16 mouse cellular contexts compared by ENCODE assay signal in genomic region chr19:28662474-28662873, GRCm38 (mm10).
"Had no signal": no experiment of that assay in that cellular context is flagged by ENCODE, and none has a peak within 500 bp of the region (broad histone marks: within the 10 kb centered on the region; RNA-seq: fewer than 3 reads in every experiment).

No protein-coding gene starts in this region.

- H3K4me1 ChIP-seq: liver, embryonic 15.5 days; megakaryocyte, embryonic 14.5 days had no signal

- H3K27me3 ChIP-seq: liver, embryonic 15.5 days; megakaryocyte, embryonic 14.5 days; midbrain, embryonic 15.5 days had no signal

- DNase-seq: lung, adult 2 months; lung, postnatal 10 days; retina, postnatal 1 day; right cerebral cortex, postnatal 4 days; spleen, adult 18-20 months; thymus, adult 18-20 months; thymus, postnatal 14 days had no signal

- ATAC-seq: midbrain, embryonic 15.5 days had no signal

- H3K27ac ChIP-seq: left cerebral cortex, adult 2 months; limb, embryonic 10.5 days; liver, embryonic 15.5 days; macrophage; midbrain, embryonic 15.5 days; neural tube, embryonic 13.5 days had no signal

- H3K9ac ChIP-seq: liver, embryonic 15.5 days; midbrain, embryonic 15.5 days; neural tube, embryonic 13.5 days had no signal

- H3K4me3 ChIP-seq: left cerebral cortex, adult 2 months; limb, embryonic 10.5 days; liver, embryonic 15.5 days; megakaryocyte, embryonic 14.5 days; midbrain, embryonic 15.5 days; neural tube, embryonic 13.5 days had no signal

- H3K4me2 ChIP-seq: liver, embryonic 11.5 days; liver, embryonic 15.5 days; midbrain, embryonic 11.5 days; midbrain, embryonic 15.5 days; neural tube, embryonic 13.5 days had no signal

- H3K9me3 ChIP-seq: limb, embryonic 10.5 days; liver, embryonic 15.5 days; megakaryocyte, embryonic 14.5 days; midbrain, embryonic 15.5 days; neural tube, embryonic 13.5 days had no signal

- H3K36me3 ChIP-seq: limb, embryonic 10.5 days; liver, embryonic 15.5 days; midbrain, embryonic 15.5 days; neural tube, embryonic 13.5 days had no signal
